ENCODE assay signal across 30 mouse cellular contexts in the genomic region with DNA sequence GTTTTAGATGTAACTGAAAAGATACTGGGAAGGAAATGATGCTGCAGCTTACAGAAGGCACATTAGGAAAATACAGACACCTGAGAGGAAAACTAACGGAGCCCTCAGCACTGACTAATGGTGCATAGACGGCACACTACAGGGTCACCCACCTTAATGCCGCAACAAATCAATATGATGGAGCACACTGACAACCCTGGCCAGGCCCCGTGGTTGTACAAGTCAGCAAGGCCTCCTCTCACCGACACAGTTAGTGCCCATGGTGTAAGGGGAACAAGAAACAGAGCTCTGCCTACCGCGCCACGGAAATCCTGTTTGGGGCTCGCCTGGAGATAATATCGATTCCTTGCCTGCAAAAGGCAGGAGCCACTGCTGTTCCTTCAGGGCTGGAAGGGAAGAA.
DNase-seq lines count a peak whose midpoint lies in the region; ATAC-seq and TF ChIP-seq lines count a peak whose summit lies in the region.
"Had no signal": no experiment of that assay in that cellular context is flagged by ENCODE, and none has a peak within 500 bp of the region (broad histone marks: within the 10 kb centered on the region; RNA-seq: fewer than 3 reads in every experiment).

No protein-coding gene starts in this region.

- H3K9ac ChIP-seq in midbrain, embryonic 11.5 days (ENCODE audit: low read length) = no peak overlapping the region
- H3K9ac ChIP-seq in midbrain, embryonic 14.5 days (replicated peaks; ENCODE audit: low read length) = no peak overlapping the region
- no peak overlapping the region for H3K9ac ChIP-seq in hindbrain, embryonic 13.5 days
- H3K9ac ChIP-seq: embryonic facial prominence, embryonic 15.5 days; forebrain, embryonic 12.5 days; heart, embryonic 15.5 days; limb, embryonic 15.5 days; liver, embryonic 14.5 days; lung, embryonic 14.5 days; midbrain, embryonic 12.5 days; stomach, embryonic 15.5 days had no signal

- ATAC-seq in midbrain, embryonic 11.5 days (ENCODE audit: low FRiP score) = no peak
- ATAC-seq in midbrain, embryonic 14.5 days (ENCODE audit: low FRiP score, low TSS enrichment) = no peak
- peak; percentile 74 for ATAC-seq in hindbrain, embryonic 13.5 days (ENCODE audit: low FRiP score)
- peak; percentile 46; the same call in 1 of the 2 replicates for ATAC-seq in megakaryocyte progenitor cell, adult 5-6 weeks (replicated peaks; ENCODE audit: poor library complexity)
- ATAC-seq: intestine, postnatal 0 days; Patski had no signal

- H3K4me2 ChIP-seq in midbrain, embryonic 11.5 days = no peak overlapping the region
- no peak overlapping the region for H3K4me2 ChIP-seq in midbrain, embryonic 14.5 days (ENCODE audit: low read length)
- no peak overlapping the region for H3K4me2 ChIP-seq in hindbrain, embryonic 13.5 days
- H3K4me2 ChIP-seq: embryonic facial prominence, embryonic 15.5 days; forebrain, embryonic 12.5 days; heart, embryonic 15.5 days; limb, embryonic 15.5 days; lung, embryonic 14.5 days; midbrain, embryonic 12.5 days; stomach, embryonic 15.5 days had no signal

- no peak for TF ChIP-seq POLR2A in lung, adult 2 months (IDR thresholded peaks at IDR 0.05; ENCODE audit: borderline replicate concordance, extremely low read depth, low read depth, low read length)

- H3K27me3 ChIP-seq in midbrain, embryonic 11.5 days (ENCODE audit: control insufficient read depth, insufficient read depth, low read length) = no peaks in the 10 kb centered on the region
- no peaks in the 10 kb centered on the region for H3K27me3 ChIP-seq in midbrain, embryonic 14.5 days (ENCODE audit: control insufficient read depth, insufficient read depth, low read length)
- no peaks in the 10 kb centered on the region for H3K27me3 ChIP-seq in hindbrain, embryonic 13.5 days
- H3K27me3 ChIP-seq: embryonic facial prominence, embryonic 15.5 days; forebrain, embryonic 12.5 days; heart, embryonic 15.5 days; limb, embryonic 15.5 days; midbrain, embryonic 12.5 days; stomach, embryonic 15.5 days had no signal

- no peaks in the 10 kb centered on the region for H3K36me3 ChIP-seq in midbrain, embryonic 11.5 days (ENCODE audit: control insufficient read depth, insufficient read depth, low read length)
- H3K36me3 ChIP-seq in midbrain, embryonic 14.5 days (ENCODE audit: control insufficient read depth, insufficient read depth, low read length) = no peaks in the 10 kb centered on the region
- H3K36me3 ChIP-seq in hindbrain, embryonic 13.5 days = no peaks in the 10 kb centered on the region
- H3K36me3 ChIP-seq: embryonic facial prominence, embryonic 10.5 days; embryonic facial prominence, embryonic 15.5 days; forebrain, embryonic 12.5 days; heart, embryonic 10.5 days; heart, embryonic 15.5 days; limb, embryonic 10.5 days; limb, embryonic 15.5 days; midbrain, embryonic 12.5 days; stomach, embryonic 15.5 days had no signal

- H3K27ac ChIP-seq in midbrain, embryonic 11.5 days (ENCODE audit: low read depth, low read length) = no peak overlapping the region
- H3K27ac ChIP-seq in midbrain, embryonic 14.5 days (replicated peaks; ENCODE audit: low read depth, low read length) = no peak overlapping the region
- 0 out of 2 replicates have a peak overlapping the region, but pooled peaks have one; percentile 31 for H3K27ac ChIP-seq in hindbrain, embryonic 13.5 days
- H3K27ac ChIP-seq: embryonic facial prominence, embryonic 10.5 days; embryonic facial prominence, embryonic 15.5 days; forebrain, embryonic 12.5 days; heart, embryonic 10.5 days; heart, embryonic 15.5 days; limb, embryonic 10.5 days; limb, embryonic 15.5 days; liver, embryonic 14.5 days; midbrain, embryonic 12.5 days; stomach, embryonic 15.5 days had no signal

- no peaks in the 10 kb centered on the region for H3K4me1 ChIP-seq in midbrain, embryonic 11.5 days (ENCODE audit: control insufficient read depth, insufficient read depth, low read length)
- H3K4me1 ChIP-seq in midbrain, embryonic 14.5 days (ENCODE audit: control insufficient read depth, insufficient read depth, low read length) = no peaks in the 10 kb centered on the region
- H3K4me1 ChIP-seq in hindbrain, embryonic 13.5 days (replicated peaks) = peaks cover 12% of the 10 kb centered on the region
- no peaks in the 10 kb centered on the region for H3K4me1 ChIP-seq in lung, adult 2 months (ENCODE audit: control insufficient read depth, insufficient read depth, low read length)
- H3K4me1 ChIP-seq: embryonic facial prominence, embryonic 10.5 days; embryonic facial prominence, embryonic 15.5 days; forebrain, embryonic 12.5 days; heart, embryonic 10.5 days; heart, embryonic 15.5 days; limb, embryonic 10.5 days; limb, embryonic 15.5 days; midbrain, embryonic 12.5 days; stomach, embryonic 15.5 days had no signal

- 89% methylated on average over 10 of the region's 10 CpGs for WGBS in midbrain, embryonic 11.5 days
- WGBS in midbrain, embryonic 14.5 days = 86% methylated on average over 10 of the region's 10 CpGs
- 72% methylated on average over 10 of the region's 10 CpGs for WGBS in hindbrain, embryonic 13.5 days
- 78% methylated on average over 10 of the region's 10 CpGs for WGBS in lung, adult 2 months

- no peaks in the 10 kb centered on the region for H3K9me3 ChIP-seq in midbrain, embryonic 11.5 days (ENCODE audit: control insufficient read depth, low read length)
- no peaks in the 10 kb centered on the region for H3K9me3 ChIP-seq in midbrain, embryonic 14.5 days (ENCODE audit: control insufficient read depth, low read length)
- no peaks in the 10 kb centered on the region for H3K9me3 ChIP-seq in hindbrain, embryonic 13.5 days
- H3K9me3 ChIP-seq: embryonic facial prominence, embryonic 10.5 days; embryonic facial prominence, embryonic 15.5 days; forebrain, embryonic 12.5 days; heart, embryonic 10.5 days; heart, embryonic 15.5 days; limb, embryonic 10.5 days; limb, embryonic 15.5 days; midbrain, embryonic 12.5 days; stomach, embryonic 15.5 days had no signal

- no peak overlapping the region for H3K4me3 ChIP-seq in midbrain, embryonic 11.5 days (ENCODE audit: low read depth, low read length)
- H3K4me3 ChIP-seq in midbrain, embryonic 14.5 days (replicated peaks; ENCODE audit: low read depth, low read length) = no peak overlapping the region
- H3K4me3 ChIP-seq in hindbrain, embryonic 13.5 days = no peak overlapping the region
- H3K4me3 ChIP-seq in lung, adult 2 months (replicated peaks; ENCODE audit: extremely low read depth, low read depth, low read length) = no peak overlapping the region
- H3K4me3 ChIP-seq: embryonic facial prominence, embryonic 10.5 days; embryonic facial prominence, embryonic 15.5 days; forebrain, embryonic 12.5 days; heart, embryonic 10.5 days; heart, embryonic 15.5 days; limb, embryonic 10.5 days; limb, embryonic 15.5 days; midbrain, embryonic 12.5 days; stomach, embryonic 15.5 days had no signal

- TF ChIP-seq CTCF in lung, adult 2 months (IDR thresholded peaks at IDR 0.05; ENCODE audit: insufficient read depth, low read length) = no peak

- peak; percentile 72 for DNase-seq in midbrain, embryonic 11.5 days (ENCODE audit: low spot score, missing footprints)
- no peak for DNase-seq in midbrain, embryonic 14.5 days
- DNase-seq in lung, adult 2 months = no peak
- no peak for DNase-seq in adrenal gland, postnatal 36 days
- no peak for DNase-seq in ovary, postnatal 36 days (ENCODE audit: low spot score)
- DNase-seq: adrenal gland, postnatal 10 days; cerebellum, adult 18-20 months; cerebellum, postnatal 10 days; gastrocnemius, postnatal 14 days; heart, adult 11 months; kidney, postnatal 25 days; layer of hippocampus, postnatal 36 days; lung, embryonic 14.5 days; lung, postnatal 14 days; retina, postnatal 1 day; right cerebral cortex, postnatal 14 days had no signal

Comparison
In these comparisons a context has a peak if more than half of its experiments do, and no peak if none do; other contexts are left out.
1. ATAC-seq: peak in hindbrain, embryonic 13.5 days (single experiment) and megakaryocyte progenitor cell, adult 5-6 weeks (single experiment); none in midbrain, embryonic 11.5 days (single experiment) and midbrain, embryonic 14.5 days (single experiment).